Mouse (Mus musculus): ENCODE data around the gene Nfyc.

The Nfyc gene

DNA sequence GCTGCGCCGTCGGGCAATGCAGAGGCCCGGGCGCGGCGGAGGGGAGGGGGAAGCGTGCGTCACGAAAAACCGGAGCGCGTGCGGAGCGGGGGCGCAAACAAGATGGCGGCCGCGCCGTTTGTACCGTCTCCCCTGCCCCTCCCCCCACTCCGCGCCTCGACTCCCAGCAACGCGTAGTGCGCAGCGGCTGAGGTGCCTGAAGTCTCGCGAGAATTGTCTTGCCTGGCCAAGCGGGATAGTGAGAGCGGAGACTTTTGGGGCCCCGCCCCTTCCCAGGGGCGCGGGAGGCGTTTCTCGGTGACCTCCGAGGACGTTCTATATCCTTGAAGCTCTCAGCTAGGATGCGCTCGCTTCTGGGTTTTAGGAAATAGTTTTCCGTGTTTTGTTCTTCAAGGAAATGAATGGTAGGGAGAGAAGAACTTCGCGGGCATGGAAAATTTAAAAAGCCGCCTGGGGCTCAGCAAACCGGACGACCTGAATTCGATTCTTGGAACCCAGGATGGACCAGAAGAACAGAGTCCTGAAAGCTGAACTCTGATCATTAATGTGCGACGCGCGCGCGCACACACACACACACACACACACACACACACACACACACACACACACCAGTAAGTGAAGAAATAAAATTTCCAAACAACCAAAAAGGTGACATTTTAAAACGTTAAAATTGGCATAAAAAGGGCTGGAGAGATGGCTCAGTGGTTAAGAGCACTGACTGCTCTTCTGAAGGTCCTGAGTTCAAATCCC lies 5.6 kb downstream of the Nfyc start:
- DNase-seq (ENCODE audit: low read depth, low spot score) = peak; percentile 99

DNA sequence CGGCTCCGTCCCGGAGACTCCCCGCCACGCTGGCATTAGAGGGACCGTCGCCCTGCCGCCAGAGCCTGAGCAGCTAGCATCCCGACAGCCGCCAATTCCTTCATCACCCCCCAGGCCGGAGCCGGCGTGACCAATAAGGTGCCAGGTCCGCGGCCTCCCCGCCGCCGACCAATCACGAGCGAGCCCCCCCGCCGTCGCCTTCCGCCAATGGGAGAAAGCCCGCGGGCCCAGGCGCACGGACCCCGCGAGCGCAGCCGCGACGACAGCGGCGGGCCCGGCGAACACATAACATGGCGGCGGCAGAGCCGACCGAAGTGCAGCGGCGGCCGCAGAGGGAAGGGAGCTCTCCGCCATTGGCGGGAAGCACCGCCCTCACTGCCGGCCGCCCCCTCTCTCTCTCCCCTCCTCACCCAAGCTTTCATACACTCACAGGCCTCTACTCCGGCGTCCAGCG lies 6.2 kb downstream of the Nfyc start:
- DNase-seq (ENCODE audit: low read depth, low spot score) = peak; percentile 83

DNA sequence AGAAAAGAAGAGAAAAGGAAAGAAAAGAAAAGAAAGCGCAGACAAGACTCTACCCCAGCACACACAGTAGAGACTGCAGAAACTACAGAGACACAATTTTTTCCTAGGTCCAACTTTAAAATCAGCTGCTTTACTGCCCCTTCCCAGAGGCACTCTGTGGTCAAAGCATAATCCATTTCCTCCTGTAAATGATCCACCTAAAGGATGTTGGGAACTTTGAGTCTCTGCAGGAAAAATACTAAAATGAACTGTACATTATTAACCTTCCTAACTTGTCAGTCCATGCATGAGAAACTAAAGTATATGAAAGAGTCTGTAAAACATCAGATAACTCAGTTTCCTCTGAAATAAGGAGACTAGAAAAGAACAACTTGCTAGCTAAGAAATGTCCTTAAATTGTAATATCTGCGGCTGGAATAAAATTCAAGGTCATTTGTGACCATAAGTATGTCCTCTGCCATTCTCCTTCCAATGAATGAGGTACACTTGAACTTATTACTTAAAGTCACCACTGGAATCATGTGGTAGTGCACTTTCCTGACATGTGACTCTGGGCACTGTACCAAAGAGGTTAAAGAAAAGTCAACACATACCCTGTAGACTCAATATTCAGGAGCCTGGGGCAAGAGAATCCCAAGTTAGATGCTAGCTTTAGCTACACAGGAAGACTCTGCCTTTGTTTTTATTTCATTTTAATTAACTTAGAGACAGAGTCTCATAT lies 9.0 kb downstream of the Nfyc start:
- no peak for DNase-seq (ENCODE audit: low read depth, low spot score)

DNA sequence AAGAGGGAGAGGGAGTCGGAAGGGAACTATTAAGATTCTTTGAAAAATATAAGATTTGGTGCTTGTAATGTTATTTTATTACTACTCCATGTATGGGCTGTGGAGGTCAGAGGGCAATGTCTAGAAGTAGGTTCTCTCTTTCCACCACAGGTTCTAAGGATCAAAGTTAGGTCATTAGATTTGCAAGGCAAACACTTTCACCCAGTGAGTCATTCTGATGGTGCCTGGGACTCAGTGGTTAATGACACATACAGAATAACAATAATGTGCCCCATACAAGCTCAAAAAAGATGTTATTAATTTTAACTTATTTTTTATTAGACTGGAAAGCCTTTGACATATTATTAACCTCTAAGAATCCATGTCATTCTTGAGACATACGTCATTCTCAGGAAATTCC lies 11.5 kb downstream of the Nfyc start:
- peak; percentile 44 for DNase-seq (ENCODE audit: low read depth, low spot score)

DNA sequence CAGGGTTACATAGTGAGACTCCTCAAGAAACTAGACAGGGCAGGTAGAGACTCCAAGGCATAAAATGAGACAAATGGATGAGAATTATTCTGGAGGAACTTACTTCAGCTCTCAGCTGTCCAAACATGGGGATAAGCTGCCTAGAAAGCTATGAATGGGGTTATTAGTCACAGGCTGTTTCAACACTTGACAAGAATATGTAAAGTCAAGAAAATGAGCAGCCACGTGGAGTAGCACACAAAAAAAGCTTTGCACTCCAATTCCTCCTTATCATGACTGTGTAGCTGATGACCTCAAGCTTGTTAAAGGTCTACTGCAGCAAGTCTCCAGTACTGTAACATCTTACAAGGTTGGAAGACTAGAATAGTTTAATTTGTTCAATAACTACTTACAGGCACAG lies 12.1 kb downstream of the Nfyc start:
- peak; percentile 55 for DNase-seq (ENCODE audit: low read depth, low spot score)

DNA sequence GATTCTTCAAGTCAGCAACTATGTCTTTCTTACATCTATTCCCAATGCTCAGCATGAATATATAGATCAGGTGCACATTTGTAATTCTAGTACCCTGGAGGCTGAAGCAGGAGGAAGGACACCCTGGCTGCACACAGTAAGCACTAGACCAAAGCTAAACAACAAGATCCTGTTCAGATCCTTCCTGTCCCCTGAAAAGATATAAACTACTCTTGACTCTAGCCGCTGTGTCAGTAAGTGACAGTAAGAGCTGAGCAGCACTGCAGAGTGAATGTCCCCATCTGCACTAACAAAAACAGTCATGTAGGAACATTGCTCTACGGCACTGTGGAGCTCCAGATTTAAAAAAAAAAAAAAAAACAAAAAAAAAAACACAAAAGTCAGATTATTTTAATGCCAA lies 13.4 kb downstream of the Nfyc start:
- DNase-seq (ENCODE audit: low read depth, low spot score) = no peak

DNA sequence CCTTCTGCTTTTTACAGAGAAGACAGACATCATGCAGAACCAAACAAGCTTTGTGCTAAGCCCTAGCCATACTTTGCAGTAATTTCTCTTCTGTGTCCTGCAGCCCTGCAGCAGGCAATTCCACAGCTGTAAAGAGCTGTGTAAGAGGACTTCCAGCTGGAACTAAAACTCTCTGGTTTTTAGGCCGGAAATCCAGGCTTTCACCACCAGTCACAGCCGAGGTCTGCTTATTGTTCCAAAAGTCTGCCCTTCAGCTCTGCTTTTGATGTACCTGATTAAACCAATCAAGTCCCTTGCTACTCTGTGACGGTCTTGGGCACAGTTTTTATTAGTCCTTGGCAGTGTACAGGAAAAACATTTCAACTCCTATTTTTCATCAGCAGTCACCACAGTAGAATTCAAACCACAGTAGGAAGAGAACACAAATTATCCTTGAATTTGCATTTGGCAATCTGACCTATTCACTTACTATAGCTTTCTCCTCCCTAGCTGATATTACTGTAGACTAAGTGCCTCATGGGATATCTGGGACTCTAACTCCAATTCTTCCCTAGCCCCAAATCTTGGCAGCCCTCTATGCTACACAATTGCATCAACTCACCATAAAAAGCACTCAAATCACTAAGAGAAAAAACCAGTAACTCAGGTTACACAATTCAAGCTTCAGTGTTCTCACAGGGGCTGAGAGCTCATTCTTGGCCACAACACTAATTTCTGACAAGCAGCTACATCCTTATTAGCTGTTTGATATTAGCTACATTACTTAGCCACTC lies 14.2 kb downstream of the Nfyc start:
- DNase-seq (ENCODE audit: low read depth, low spot score) = no peak

DNA sequence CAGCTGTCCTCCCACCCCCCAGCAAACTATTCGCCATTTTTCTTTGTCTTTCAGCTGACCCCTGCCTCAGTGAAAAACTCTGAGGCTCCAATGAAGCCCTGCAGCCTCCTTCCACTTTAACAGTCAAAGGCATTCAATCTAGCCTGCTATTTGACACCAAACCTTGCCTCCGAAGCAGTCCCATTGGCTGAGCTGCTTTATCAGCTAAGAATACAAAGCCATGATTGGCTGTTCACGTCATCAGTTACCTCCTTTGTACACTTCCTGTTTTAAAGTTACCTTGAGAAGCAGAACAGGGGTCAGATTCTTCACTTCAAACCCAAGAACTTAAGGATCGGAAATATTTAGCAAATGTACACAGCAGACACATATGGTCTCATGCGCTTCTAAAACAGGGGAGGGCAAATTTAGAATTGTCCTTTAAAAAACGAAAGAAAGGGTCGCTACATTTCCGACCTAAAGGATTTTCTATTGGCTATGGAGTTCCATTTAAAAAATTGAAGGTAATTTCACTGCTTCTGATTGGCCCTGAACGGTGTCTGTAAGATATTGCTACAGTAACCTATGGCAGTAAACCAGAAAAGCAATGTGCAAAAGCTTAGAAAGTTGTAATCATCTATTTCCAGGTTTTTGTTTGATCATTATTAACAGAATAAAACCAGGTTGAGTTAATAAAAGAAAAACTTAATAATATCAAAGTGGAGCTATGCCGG lies 15.6 kb downstream of the Nfyc start:
- peak; percentile 95 for DNase-seq (ENCODE audit: low read depth, low spot score)

DNA sequence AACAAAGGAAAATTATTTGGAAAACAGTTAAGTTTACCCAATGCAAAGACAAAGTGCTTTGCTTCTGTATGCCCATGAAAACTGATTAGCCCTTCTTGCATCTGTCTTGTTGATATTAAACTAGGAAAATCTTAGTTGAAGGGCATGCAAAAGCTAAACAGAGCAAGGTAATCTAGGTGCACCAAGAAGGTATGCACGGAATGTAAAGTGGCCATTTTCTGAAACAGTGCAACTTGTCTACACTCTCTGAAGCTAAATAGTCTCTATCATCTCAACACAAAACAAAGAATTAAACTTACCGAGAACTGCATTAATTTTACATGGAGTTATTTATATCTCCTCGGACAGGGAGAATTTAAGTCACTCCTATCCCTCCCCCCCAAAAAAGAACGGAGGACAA lies 16.2 kb downstream of the Nfyc start:
- no peak for DNase-seq (ENCODE audit: low read depth, low spot score)

DNA sequence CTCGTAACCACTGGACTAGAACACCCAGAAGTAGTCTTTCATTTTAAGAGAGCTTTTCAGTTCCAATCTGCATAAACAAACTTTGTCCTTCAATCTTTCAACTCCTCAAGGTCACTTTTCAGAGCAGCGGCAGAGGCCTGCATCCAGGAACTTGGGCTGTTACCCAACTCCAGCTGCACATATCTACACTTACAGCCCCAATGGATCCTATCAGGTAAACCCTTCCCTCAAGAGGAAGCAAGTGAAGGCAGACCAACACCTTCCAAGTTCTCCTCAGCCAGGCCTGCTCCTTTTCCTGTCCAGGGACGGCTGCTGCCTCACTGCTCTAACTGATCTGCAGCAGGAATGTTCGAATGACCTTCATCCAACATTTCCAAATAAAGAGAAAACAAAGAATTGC lies 17.2 kb downstream of the Nfyc start:
- no peak for DNase-seq (ENCODE audit: low read depth, low spot score)

DNA sequence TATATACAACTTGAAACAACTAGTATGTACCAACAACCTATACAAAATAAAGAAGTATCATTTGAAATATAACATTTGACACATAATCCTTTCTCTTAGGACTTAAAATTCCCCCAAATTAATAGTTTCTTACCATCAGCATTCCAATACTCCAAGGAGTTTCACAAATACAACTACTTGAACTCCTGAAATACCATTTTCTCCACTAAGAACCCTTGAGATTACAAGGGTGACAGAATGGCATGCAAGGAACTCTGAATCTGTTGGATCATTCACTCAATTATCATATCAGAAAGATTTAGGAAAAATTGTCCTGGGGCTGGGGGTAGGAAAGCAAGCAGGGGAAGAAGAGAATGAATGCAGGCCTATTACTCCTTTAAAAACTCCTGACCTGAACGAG lies 17.6 kb downstream of the Nfyc start:
- DNase-seq (ENCODE audit: low read depth, low spot score) = no peak

DNA sequence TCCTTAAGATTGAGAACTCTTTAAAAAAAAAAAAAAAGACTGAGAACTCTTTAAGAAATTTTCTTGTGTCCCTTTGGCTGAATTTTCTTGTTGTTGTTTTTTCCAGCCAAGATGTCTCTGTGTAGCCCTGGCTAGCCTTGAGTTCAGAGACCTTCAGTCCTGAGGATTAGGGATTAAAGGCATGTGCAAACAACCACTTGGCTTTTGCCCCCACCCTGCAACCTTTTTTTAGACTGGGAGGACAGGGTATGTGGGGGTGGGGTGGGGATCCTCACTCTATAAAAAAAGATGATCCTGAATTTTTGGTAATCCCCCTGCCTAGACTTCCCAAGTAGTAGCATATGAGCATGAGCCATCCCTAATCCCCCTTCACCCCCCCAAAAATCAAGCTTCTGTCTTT lies 25.6 kb downstream of the Nfyc start:
- no peak for DNase-seq (ENCODE audit: low read depth, low spot score)

DNA sequence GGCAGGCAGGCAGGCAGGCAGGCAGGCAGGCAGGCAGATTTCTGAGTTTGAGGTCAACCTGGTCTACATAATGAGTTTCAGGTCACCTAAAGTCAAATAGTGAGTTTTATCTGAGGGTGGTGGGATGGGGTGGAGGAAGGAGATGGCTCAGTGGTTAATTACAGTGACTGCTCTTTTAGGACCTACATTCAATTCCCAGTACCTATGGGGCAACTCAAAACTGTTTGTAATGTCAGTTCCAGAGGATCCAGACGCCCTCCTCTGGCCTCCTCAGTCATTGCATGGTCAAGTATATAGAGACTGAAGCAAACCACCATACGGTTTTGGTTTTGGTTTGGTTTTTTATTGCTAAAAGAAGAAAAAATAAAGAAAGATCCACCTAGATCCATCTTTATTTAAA lies 29.9 kb downstream of the Nfyc start:
- no peak for DNase-seq (ENCODE audit: low read depth, low spot score)

DNA sequence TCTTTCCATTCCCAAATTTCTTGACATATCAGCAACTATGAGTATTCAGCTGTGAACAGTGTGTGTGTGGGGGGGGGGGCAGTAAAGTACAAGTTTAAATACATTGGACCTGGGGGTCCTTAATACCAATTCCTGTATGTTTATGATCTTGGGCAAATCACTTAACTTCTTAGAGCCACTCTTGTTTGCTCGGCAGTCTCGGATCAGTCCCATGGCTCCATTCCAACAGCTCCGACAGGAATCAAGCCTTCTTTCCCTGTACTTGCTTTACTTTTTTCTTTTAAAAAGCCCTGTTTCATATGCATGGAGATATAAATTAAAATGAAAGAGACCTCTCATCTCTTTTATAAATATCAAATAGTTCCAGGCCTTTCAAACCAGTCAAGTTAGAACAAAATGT lies 30.7 kb downstream of the Nfyc start:
- no peak for DNase-seq (ENCODE audit: low read depth, low spot score)

DNA sequence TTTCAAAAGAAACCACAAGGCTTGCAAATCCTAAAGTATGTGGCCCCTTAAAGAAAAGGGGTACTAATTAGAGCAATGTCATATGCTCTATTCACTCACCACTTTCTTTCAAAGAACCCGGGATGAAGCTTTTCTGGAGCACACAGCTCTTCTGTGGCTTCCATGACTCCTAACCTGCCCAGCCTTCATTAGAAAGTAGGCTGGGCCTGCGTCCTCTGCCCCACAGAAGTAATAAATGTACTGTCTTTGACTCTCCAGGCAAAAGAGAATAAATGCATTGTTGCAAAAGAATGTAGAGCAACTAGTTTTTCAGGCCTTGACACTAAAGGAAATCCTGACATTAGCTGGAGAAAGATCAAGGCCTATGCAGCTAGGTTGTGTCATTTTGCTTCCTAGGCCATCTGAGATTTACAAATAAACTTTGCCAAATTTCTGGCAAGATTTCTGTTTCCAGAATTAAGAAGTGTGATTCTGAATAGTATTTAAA lies 31.6 kb downstream of the Nfyc start:
- no peak for DNase-seq (ENCODE audit: low read depth, low spot score)

DNA sequence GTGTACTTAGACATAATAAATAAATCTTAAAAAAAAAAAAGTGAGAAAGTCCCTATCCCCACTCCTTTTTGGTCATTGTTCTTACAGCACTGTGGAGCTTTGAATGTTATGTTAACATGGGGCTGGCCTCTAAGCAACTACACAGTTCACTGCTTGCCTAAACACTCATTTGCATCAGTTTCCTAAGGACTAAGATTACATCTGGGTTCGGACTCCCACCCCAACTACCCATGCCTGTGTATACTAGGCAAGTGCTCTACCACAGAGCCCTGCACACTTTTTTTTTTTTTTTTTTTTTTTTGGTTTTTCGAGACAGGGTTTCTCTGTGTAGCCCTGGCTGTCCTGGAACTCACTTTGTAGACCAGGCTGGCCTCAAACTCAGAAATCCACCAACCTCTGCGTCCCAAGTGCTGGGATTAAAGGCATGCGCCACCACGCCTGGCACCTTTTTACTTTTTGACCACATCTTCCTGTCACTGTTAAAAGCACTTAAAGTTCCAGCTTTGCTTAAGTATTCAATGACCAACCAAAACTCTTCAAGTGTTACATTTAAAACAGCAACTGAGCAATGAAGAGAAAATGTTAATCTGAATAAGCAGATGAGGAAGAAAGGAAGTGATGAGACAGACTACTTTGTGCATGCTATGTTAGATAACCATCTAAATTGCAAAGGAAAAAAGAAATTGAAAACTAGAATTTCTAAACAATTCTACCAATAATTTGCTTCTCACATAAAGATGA lies 33.2 kb downstream of the Nfyc start:
- DNase-seq (ENCODE audit: low read depth, low spot score) = no peak

DNA sequence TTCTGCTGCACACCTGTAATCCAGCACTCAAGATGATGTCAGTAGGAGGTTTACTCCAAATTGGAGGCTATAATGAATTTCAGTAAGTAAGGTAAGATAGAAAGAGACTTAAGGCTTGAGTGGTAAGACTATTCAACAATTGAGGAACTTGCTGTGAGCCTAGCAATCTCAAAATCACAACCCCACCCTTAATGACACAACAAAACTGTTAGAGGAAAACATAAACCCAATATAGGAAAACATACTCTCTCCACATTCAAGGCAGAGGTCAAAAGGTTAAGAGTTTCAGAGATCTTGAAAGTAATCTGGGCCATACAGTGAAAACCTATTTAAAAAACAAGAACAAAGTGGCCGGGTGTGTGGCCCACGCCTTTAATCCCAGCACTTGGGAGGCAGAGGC lies 34.7 kb downstream of the Nfyc start:
- no peak for DNase-seq (ENCODE audit: low read depth, low spot score)

DNA sequence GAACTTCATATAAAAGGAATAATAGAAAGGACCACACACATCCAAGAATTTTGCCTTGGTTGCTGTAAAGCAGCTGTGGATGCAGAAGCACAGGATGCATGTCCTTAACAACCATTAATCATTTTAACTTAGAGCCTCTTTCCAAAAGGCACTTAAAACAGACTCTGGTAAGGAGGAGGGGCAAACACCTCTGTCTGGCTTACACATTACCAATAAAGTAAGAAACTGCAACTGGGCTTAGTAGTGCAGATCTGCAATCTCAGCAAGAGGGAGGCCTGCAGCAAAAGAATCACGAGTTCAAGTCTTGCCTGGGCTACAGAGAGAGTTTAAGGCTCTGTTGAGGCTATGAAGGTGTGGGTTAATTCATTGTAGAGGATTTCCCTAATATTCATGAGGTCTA lies 35.7 kb downstream of the Nfyc start:
- no peak for DNase-seq (ENCODE audit: low read depth, low spot score)

DNA sequence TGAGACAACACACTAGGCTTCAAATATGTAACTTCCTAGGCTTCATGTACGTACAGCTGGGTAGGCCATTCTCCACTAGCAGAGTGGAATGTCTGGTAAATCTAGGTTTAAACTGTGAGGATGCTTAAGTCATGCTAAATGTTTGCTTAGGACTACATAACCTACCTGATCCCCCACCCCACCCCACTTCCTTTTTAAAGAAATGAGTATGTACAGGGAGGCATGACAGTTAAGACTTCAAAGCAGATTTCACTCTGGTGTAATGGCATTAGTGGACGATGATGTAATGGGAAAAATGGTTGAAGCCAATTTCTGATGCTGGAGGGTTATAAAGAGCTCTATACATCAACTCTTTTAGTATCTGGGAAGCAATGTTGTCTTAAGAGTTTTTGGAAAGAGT lies 38.5 kb downstream of the Nfyc start:
- DNase-seq (ENCODE audit: low read depth, low spot score) = no peak

DNA sequence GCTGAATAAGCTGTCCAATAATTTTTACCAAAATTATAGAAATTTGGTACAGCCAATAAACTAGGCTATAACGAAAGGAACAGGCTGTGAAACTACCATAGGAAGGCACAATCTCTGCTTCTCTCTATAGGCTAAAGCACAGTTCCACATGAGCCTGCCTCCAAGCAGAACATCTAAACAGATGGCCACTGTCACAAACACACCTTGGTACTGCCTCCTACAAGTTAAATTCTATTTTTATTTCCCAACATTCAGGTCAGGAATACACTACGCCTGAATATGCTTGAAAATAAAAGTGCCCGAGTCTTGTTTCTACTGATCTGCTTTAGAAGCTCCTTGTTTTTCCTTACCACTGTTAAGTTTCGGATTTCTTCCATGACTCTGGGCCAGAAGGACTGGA lies 41.3 kb downstream of the Nfyc start:
- no peak for DNase-seq (ENCODE audit: low read depth, low spot score)

DNA sequence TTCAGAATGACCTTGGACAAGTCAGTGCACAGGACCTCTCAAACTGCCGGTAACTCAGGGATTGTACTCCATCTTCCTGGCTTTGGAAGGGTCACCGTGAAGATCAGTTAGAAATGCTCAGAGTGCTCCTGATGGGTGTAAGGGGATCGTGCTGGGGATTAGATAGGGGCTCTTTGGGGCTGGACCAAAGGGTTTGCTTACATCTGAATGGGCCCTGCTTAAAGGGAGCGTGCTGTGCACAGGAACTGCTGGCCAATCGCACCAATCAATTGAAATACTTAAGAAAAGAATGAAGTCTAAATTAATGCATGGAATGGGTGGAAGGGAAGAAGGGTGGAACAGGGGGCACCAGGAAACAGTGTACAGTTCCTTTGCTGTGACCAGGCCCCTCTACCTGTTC lies 75.6 kb downstream of the Nfyc start:
- no peak for DNase-seq (ENCODE audit: low read depth, low spot score)

Measured in 3T3-L1 (cell line).